In genomic region chr1:89138316-89138715, GRCm38 (mm10) we compare ENCODE assay signal across 11 mouse cellular contexts.
A peak's percentile ranks its signal among the peaks of the same experiment; 100 is the strongest.
DNase-seq lines count a peak whose midpoint lies in the region; ATAC-seq lines count a peak whose summit lies in the region.
"Had no signal": no experiment of that assay in that cellular context is flagged by ENCODE, and none has a peak within 500 bp of the region (broad histone marks: within the 10 kb centered on the region; RNA-seq: fewer than 3 reads in every experiment).

No protein-coding gene starts in this region.

- no peaks in the 10 kb centered on the region for H3K9me3 ChIP-seq in heart, embryonic 12.5 days (replicated peaks)
- no peaks in the 10 kb centered on the region for H3K9me3 ChIP-seq in forebrain, embryonic 11.5 days (ENCODE audit: control insufficient read depth, low read length)
- H3K9me3 ChIP-seq: midbrain, embryonic 12.5 days; stomach, embryonic 15.5 days had no signal

- 34% methylated on average over 5 of the region's 5 CpGs for WGBS in heart, embryonic 12.5 days
- 88% methylated on average over 5 of the region's 5 CpGs for WGBS in forebrain, embryonic 11.5 days

- DNase-seq in heart, postnatal 25 days (ENCODE audit: low spot score), result peak; percentile 39
- peak; percentile 39 to 48 for DNase-seq in frontal cortex, adult 2 months (ENCODE audit: extremely low spot score in 1 of 2, low spot score in 1 of 2)
- peak; percentile 34 to 70 for DNase-seq in layer of hippocampus, postnatal 14 days (ENCODE audit: low spot score in 2 of 2)
- peak; percentile 41 to 55 for DNase-seq in right cerebral cortex, adult 2 months (ENCODE audit: low spot score in 2 of 2)
- no peak for DNase-seq in spleen, postnatal 36 days (ENCODE audit: low spot score in 2 of 2)
- no peak for DNase-seq in embryo, embryonic 10.5 days (ENCODE audit: low spot score)
- DNase-seq in forebrain, embryonic 11.5 days (ENCODE audit: low spot score), result no peak

- H3K9ac ChIP-seq in heart, embryonic 12.5 days, result no peak overlapping the region
- no peak overlapping the region for H3K9ac ChIP-seq in forebrain, embryonic 11.5 days (ENCODE audit: low read length)
- H3K9ac ChIP-seq: midbrain, embryonic 12.5 days; stomach, embryonic 15.5 days had no signal

- intact Hi-C loops in heart, postnatal 25 days (cut with DNase I), result no loop called here

- H3K36me3 ChIP-seq in heart, embryonic 12.5 days, result peaks cover 24% of the 10 kb centered on the region
- H3K36me3 ChIP-seq in forebrain, embryonic 11.5 days (ENCODE audit: control insufficient read depth, insufficient read depth, low read length), result no peaks in the 10 kb centered on the region; the same call in 1 of the 2 replicates

- no peak overlapping the region for H3K4me2 ChIP-seq in heart, embryonic 12.5 days
- H3K4me2 ChIP-seq in forebrain, embryonic 11.5 days (ENCODE audit: low read depth, low read length, severe bottlenecking), result no peak overlapping the region
- H3K4me2 ChIP-seq: midbrain, embryonic 12.5 days; stomach, embryonic 15.5 days had no signal

- no peaks in the 10 kb centered on the region for H3K27me3 ChIP-seq in heart, embryonic 12.5 days (replicated peaks)
- H3K27me3 ChIP-seq in forebrain, embryonic 11.5 days (ENCODE audit: control insufficient read depth, insufficient read depth, low read length), result no peaks in the 10 kb centered on the region
- H3K27me3 ChIP-seq: midbrain, embryonic 12.5 days; stomach, embryonic 15.5 days had no signal

- peaks cover 38% of the 10 kb centered on the region for H3K4me1 ChIP-seq in heart, embryonic 12.5 days (replicated peaks)
- H3K4me1 ChIP-seq in forebrain, embryonic 11.5 days (replicated peaks; ENCODE audit: control insufficient read depth, insufficient read depth, low read length), result no peaks in the 10 kb centered on the region

- ATAC-seq in heart, embryonic 12.5 days (ENCODE audit: insufficient number of reproducible peaks, low FRiP score), result no peak
- no peak for ATAC-seq in forebrain, embryonic 11.5 days (replicated peaks; ENCODE audit: low FRiP score)

- H3K27ac ChIP-seq in heart, embryonic 12.5 days (ENCODE audit: poor library complexity, severe bottlenecking), result no peak overlapping the region
- no peak overlapping the region for H3K27ac ChIP-seq in forebrain, embryonic 11.5 days (ENCODE audit: low read depth, low read length)
- H3K27ac ChIP-seq: kidney, postnatal 0 days; midbrain, embryonic 12.5 days; stomach, embryonic 15.5 days had no signal

- H3K4me3 ChIP-seq in heart, embryonic 12.5 days, result no peak overlapping the region
- no peak overlapping the region for H3K4me3 ChIP-seq in forebrain, embryonic 11.5 days (ENCODE audit: low read depth, low read length)
- H3K4me3 ChIP-seq: midbrain, embryonic 12.5 days; stomach, embryonic 15.5 days had no signal

Comparison
In these comparisons a context has a peak if more than half of its experiments do, and no peak if none do; other contexts are left out.
1. DNase-seq: peak in heart, postnatal 25 days (single experiment), frontal cortex, adult 2 months (2 of 2), layer of hippocampus, postnatal 14 days (2 of 2) and right cerebral cortex, adult 2 months (2 of 2); none in spleen, postnatal 36 days (0 of 2), embryo, embryonic 10.5 days (single experiment) and forebrain, embryonic 11.5 days (single experiment).